Mouse (Mus musculus) thymus, adult 2 months (tissue): ENCODE results near the gene Hmga2. TPM values are rescaled to one million over a fixed set of nuclear protein-coding genes. Genes with fewer than 3 reads are reported as not detected.

Experiments used
- DNase-seq: peaks from one replicate; pipeline ENCODE4 v3.0.0; 2021
- H3K27ac ChIP-seq: fragments of 200-500 bp; 2 replicates; pipeline ENCODE4 v1.5.1; 2012; ENCODE audit warnings: low read length, control low read depth; ENCODE audit not compliant: control insufficient read depth, insufficient read depth
- H3K27me3 ChIP-seq: fragments of 200-500 bp; 2 replicates; pipeline ENCODE4 v1.6.1; 2012; ENCODE audit warnings: mild to moderate bottlenecking, low read length, moderate library complexity, mixed read lengths; ENCODE audit not compliant: control insufficient read depth, insufficient read depth
- H3K36me3 ChIP-seq: fragments of 200-500 bp; 2 replicates; pipeline ENCODE4 v1.6.1; 2012; ENCODE audit warnings: mild to moderate bottlenecking, low read length, moderate library complexity; ENCODE audit not compliant: control insufficient read depth, insufficient read depth
- H3K4me1 ChIP-seq: fragments of 200-500 bp; replicated peaks from 2 replicates; pipeline ENCODE4 v1.6.1; 2012; ENCODE audit warnings: low read length; ENCODE audit not compliant: control insufficient read depth, insufficient read depth
- H3K4me3 ChIP-seq: fragments of 200-500 bp; 2 replicates; pipeline ENCODE4 v1.5.1; 2012; ENCODE audit warnings: mild to moderate bottlenecking, low read length, control low read depth, moderate library complexity; ENCODE audit not compliant: control insufficient read depth, insufficient read depth
- CTCF ChIP-seq: fragments of 200-500 bp; IDR thresholded peaks from 2 replicates; pipeline ENCODE4 v1.5.1; 2012; ENCODE audit warnings: mild to moderate bottlenecking, control low read depth, low read length, moderate library complexity, borderline replicate concordance; ENCODE audit not compliant: control insufficient read depth, poor library complexity, insufficient read depth; ENCODE audit errors: extremely low read depth
- POLR2A ChIP-seq: fragments of 200-500 bp; IDR thresholded peaks from 2 replicates; pipeline ENCODE4 v1.6.1; 2012; ENCODE audit warnings: mild to moderate bottlenecking, low read length, control low read depth, moderate library complexity; ENCODE audit not compliant: control insufficient read depth, poor library complexity, insufficient read depth; ENCODE audit errors: extremely low read depth
- WGBS: fragments of 180-500 bp; shearing (Covaris S2); methylation state at CpG from one replicate; pipeline ENCODE4 v1.1.7; 2018; 5-methylcytosine and 5-hydroxymethylcytosine counted together
- polyA plus RNA-seq: library from polyadenylated mRNA; depleted of rRNA; stranded (reverse); fragments of >200 nt; gene quantifications from 2 replicates; pipeline ENCODE4 v1.2.3, GENCODE M21; 2012

The Hmga2 gene
- polyA plus RNA-seq, 1 experiment = 0.05 TPM

GRCm38 (mm10) chr10:120390912-120391835 is 85.1 kb downstream of the Hmga2 start:
- H3K27ac ChIP-seq = no peak overlapping the region
- TF ChIP-seq POLR2A (no peak), CTCF (no peak)
- no peaks in the 10 kb centered on the region for H3K4me1 ChIP-seq
- H3K4me3 ChIP-seq = no peak overlapping the region
- DNase-seq = no peak
- 91% methylated on average over 28 of the region's 28 CpGs for WGBS
- no peaks in the 10 kb centered on the region for H3K27me3 ChIP-seq
- H3K36me3 ChIP-seq = no peaks in the 10 kb centered on the region

GRCm38 (mm10) chr10:120389707-120390106 is 86.6 kb downstream of the Hmga2 start:
- WGBS = 84% methylated on average over 6 of the region's 6 CpGs
- no peaks in the 10 kb centered on the region for H3K36me3 ChIP-seq
- no peaks in the 10 kb centered on the region for H3K27me3 ChIP-seq
- H3K27ac ChIP-seq = no peak overlapping the region
- no peak for DNase-seq
- no peak for TF ChIP-seq CTCF
- no peak for TF ChIP-seq POLR2A
- H3K4me3 ChIP-seq = no peak overlapping the region
- no peaks in the 10 kb centered on the region for H3K4me1 ChIP-seq

- Histone ChIP-seq H3K27ac (no peak overlapping the region), H3K4me3 (no peak overlapping the region), H3K27me3 (no peaks in the 10 kb centered on the region), H3K36me3 (no peaks in the 10 kb centered on the region), H3K4me1 (no peaks in the 10 kb centered on the region)
- WGBS = 65% methylated on average over 10 of the region's 10 CpGs
- TF ChIP-seq CTCF (no peak), POLR2A (no peak)
- no peak for DNase-seq
These were observed 87.3 kb downstream of the Hmga2 start for GRCm38 (mm10) chr10:120388966-120389365.

- TF ChIP-seq CTCF = no peak
- TF ChIP-seq POLR2A = no peak
- no peaks in the 10 kb centered on the region for H3K36me3 ChIP-seq
- H3K4me3 ChIP-seq = no peak overlapping the region
- H3K27me3 ChIP-seq = no peaks in the 10 kb centered on the region
- no peaks in the 10 kb centered on the region for H3K4me1 ChIP-seq
- WGBS = 44% methylated on average over 8 of the region's 8 CpGs
- no peak for DNase-seq
- H3K27ac ChIP-seq = no peak overlapping the region
These were observed 87.8 kb downstream of the Hmga2 start for GRCm38 (mm10) chr10:120388400-120388871.

- H3K36me3 ChIP-seq = no peaks in the 10 kb centered on the region
- H3K4me1 ChIP-seq = no peaks in the 10 kb centered on the region
- H3K27ac ChIP-seq = no peak overlapping the region
- no peaks in the 10 kb centered on the region for H3K27me3 ChIP-seq
- no peak overlapping the region for H3K4me3 ChIP-seq
- DNase-seq = no peak
- TF ChIP-seq CTCF (no peak), POLR2A (no peak)
- WGBS = 96% methylated on average over 8 of the region's 8 CpGs
These were observed 89.2 kb downstream of the Hmga2 start for GRCm38 (mm10) chr10:120387105-120387504.

GRCm38 (mm10) chr10:120384797-120385600 is 91.3 kb downstream of the Hmga2 start:
- Histone ChIP-seq H3K27me3 (no peaks in the 10 kb centered on the region), H3K4me3 (no peak overlapping the region), H3K27ac (no peak overlapping the region), H3K36me3 (no peaks in the 10 kb centered on the region), H3K4me1 (no peaks in the 10 kb centered on the region)
- no peak for TF ChIP-seq POLR2A
- TF ChIP-seq CTCF = no peak
- 22% methylated on average over 10 of the region's 10 CpGs for WGBS
- no peak for DNase-seq
